Mouse (Mus musculus) bone marrow macrophage, adult 2 months (primary cell): ENCODE results near the gene Amz1.

Experiments
- CTCF ChIP-seq: IDR thresholded peaks from 2 replicates; pipeline ENCODE4 v1.5.1; 2012; ENCODE audit warnings: low read depth, mild to moderate bottlenecking, low read length, moderate library complexity
- POLR2A ChIP-seq: IDR thresholded peaks from 2 replicates; pipeline ENCODE4 v1.6.1; 2012; ENCODE audit warnings: mild to moderate bottlenecking, low read depth, low read length, borderline replicate concordance

- TF ChIP-seq POLR2A (no peak), CTCF (no peak)
These were observed 74.2 kb downstream of the Amz1 start for GRCm38 (mm10) chr5:140798158-140798557.
